Mouse (Mus musculus) embryonic facial prominence, embryonic 15.5 days (tissue): ENCODE results near the gene Gm5416. TPM values are rescaled to one million over a fixed set of nuclear protein-coding genes. Genes with fewer than 3 reads are reported as not detected.

Experiments
- polyA plus RNA-seq: library from polyadenylated mRNA; unstranded; fragments of >200 nt; fragmentation: Nextera tagmentation; extraction: Ambion mirVana; gene quantifications from 2 replicates; pipeline ENCODE4 v1.2.1, GENCODE M21; 2015

Gm5416 gene
- polyA plus RNA-seq, 1 experiment from 2014 or later, result not detected

Other genes starting within 250 kb of the Gm5416 start
- 32.4 and 35.6 TPM in 2 replicates for gene Kpna1, start 231.7 kb upstream of the Gm5416 start, polyA plus RNA-seq
- 10.4 and 11.0 TPM in 2 replicates for gene Wdr5b, start 169.2 kb upstream of the Gm5416 start, polyA plus RNA-seq
- 615 and 648 TPM in 2 replicates for gene Fam162a, start 138.8 kb upstream of the Gm5416 start, polyA plus RNA-seq
- gene Ccdc58, start 138.7 kb upstream of the Gm5416 start, polyA plus RNA-seq, result 67.6 and 76.7 TPM in 2 replicates
- 11.4 and 17.2 TPM in 2 replicates for gene Csta1, start 79.2 kb upstream of the Gm5416 start, polyA plus RNA-seq
- 1.9 and 2.2 TPM in 2 replicates for gene Stfa2l1, start 53.6 kb upstream of the Gm5416 start, polyA plus RNA-seq
- 4.7 TPM in 2 replicates for gene Gm5483, start 26.2 kb upstream of the Gm5416 start, polyA plus RNA-seq
- 2.1 and 2.5 TPM in 2 replicates for gene 2010005H15Rik, start 11.1 kb downstream of the Gm5416 start, polyA plus RNA-seq
- 68.1 and 75.5 TPM in 2 replicates for gene Stfa1, start 66.5 kb downstream of the Gm5416 start, polyA plus RNA-seq
- 3.3 and 5.9 TPM in 2 replicates for gene BC117090, start 123.9 kb downstream of the Gm5416 start, polyA plus RNA-seq
- 446 and 474 TPM in 2 replicates for gene BC100530, start 157.3 kb downstream of the Gm5416 start, polyA plus RNA-seq
- 2.7 and 5.0 TPM in 2 replicates for gene Stfa2, start 198.1 kb downstream of the Gm5416 start, polyA plus RNA-seq
- 158 and 184 TPM in 2 replicates for gene Stfa3, start 245.0 kb downstream of the Gm5416 start, polyA plus RNA-seq